Mouse (Mus musculus) cortical plate, adult 2 months (tissue): ENCODE measurements around the gene Lrrc36. TPM values are rescaled to one million over a fixed set of nuclear protein-coding genes. Genes with fewer than 3 reads are reported as not detected.

Source experiments
- H3K27ac ChIP-seq: fragments of 200-500 bp; 2 replicates; pipeline ENCODE4 v1.5.1; 2012; ENCODE audit warnings: low read length, control low read depth, inconsistent platforms; ENCODE audit not compliant: insufficient read depth
- H3K4me1 ChIP-seq: fragments of 200-500 bp; 2 replicates; pipeline ENCODE4 v1.6.1; 2011; ENCODE audit warnings: low read length; ENCODE audit not compliant: control insufficient read depth, insufficient read depth
- H3K4me3 ChIP-seq: fragments of 200-500 bp; 2 replicates; pipeline ENCODE4 v1.5.1; 2011; ENCODE audit warnings: mild to moderate bottlenecking, low read length, control low read depth; ENCODE audit not compliant: insufficient read depth
- CTCF ChIP-seq: fragments of 200-500 bp; IDR thresholded peaks from 2 replicates; pipeline ENCODE4 v1.5.1; 2011; ENCODE audit warnings: mild to moderate bottlenecking, control low read depth, low read length; ENCODE audit not compliant: insufficient read depth; ENCODE audit errors: extremely low read depth
- POLR2A ChIP-seq: fragments of 200-500 bp; IDR thresholded peaks from 2 replicates; pipeline ENCODE4 v1.6.1; 2011; ENCODE audit warnings: mild to moderate bottlenecking, low read length, control low read depth; ENCODE audit not compliant: insufficient read depth; ENCODE audit errors: extremely low read depth
- polyA plus RNA-seq: library from polyadenylated mRNA; depleted of rRNA; stranded (reverse); fragments of >200 nt; gene quantifications from 2 replicates; pipeline ENCODE4 v1.2.3, GENCODE M21; 2012

The Lrrc36 gene
- polyA plus RNA-seq, 1 experiment: 0.94 TPM

- Histone ChIP-seq H3K27ac (no peak overlapping the region), H3K4me3 (no peak overlapping the region), H3K4me1 (no peaks in the 10 kb centered on the region; the same call in 1 of the 2 replicates)
- TF ChIP-seq CTCF: no peak
- no peak for TF ChIP-seq POLR2A
Observed at GRCm38 (mm10) chr8:105393089-105393787, 20.1 kb upstream of the Lrrc36 start.

- Histone ChIP-seq H3K27ac (no peak overlapping the region), H3K4me1 (no peaks in the 10 kb centered on the region; the same call in 1 of the 2 replicates), H3K4me3 (no peak overlapping the region)
- TF ChIP-seq POLR2A (no peak), CTCF (no peak)
Observed at GRCm38 (mm10) chr8:105393915-105394314, 19.5 kb upstream of the Lrrc36 start.

- TF ChIP-seq CTCF: peak; percentile 54
- no peak for TF ChIP-seq POLR2A
- Histone ChIP-seq H3K27ac (no peak overlapping the region), H3K4me3 (no peak overlapping the region), H3K4me1 (no peaks in the 10 kb centered on the region; the same call in 1 of the 2 replicates)
Observed at GRCm38 (mm10) chr8:105397747-105398146, 15.6 kb upstream of the Lrrc36 start.

- TF ChIP-seq CTCF: no peak
- no peak for TF ChIP-seq POLR2A
- no peak overlapping the region for H3K4me3 ChIP-seq
- H3K4me1 ChIP-seq: no peaks in the 10 kb centered on the region; the same call in 1 of the 2 replicates
- no peak overlapping the region for H3K27ac ChIP-seq
Observed at GRCm38 (mm10) chr8:105400016-105400415, 13.4 kb upstream of the Lrrc36 start.

GRCm38 (mm10) chr8:105403467-105403866 lies 9.9 kb upstream of the Lrrc36 start:
- TF ChIP-seq POLR2A (no peak), CTCF (no peak)
- no peak overlapping the region for H3K4me3 ChIP-seq
- no peak overlapping the region for H3K27ac ChIP-seq
- no peaks in the 10 kb centered on the region; the same call in 1 of the 2 replicates for H3K4me1 ChIP-seq

- H3K27ac ChIP-seq: no peak overlapping the region
- H3K4me1 ChIP-seq: no peaks in the 10 kb centered on the region; the same call in 1 of the 2 replicates
- no peak overlapping the region for H3K4me3 ChIP-seq
- TF ChIP-seq POLR2A (no peak), CTCF (no peak)
Observed at GRCm38 (mm10) chr8:105404496-105404895, 8.9 kb upstream of the Lrrc36 start.

- no peaks in the 10 kb centered on the region; the same call in 1 of the 2 replicates for H3K4me1 ChIP-seq
- H3K27ac ChIP-seq: no peak overlapping the region
- no peak overlapping the region for H3K4me3 ChIP-seq
- TF ChIP-seq CTCF: no peak
- no peak for TF ChIP-seq POLR2A
Observed at GRCm38 (mm10) chr8:105406416-105406815, 7.0 kb upstream of the Lrrc36 start.

GRCm38 (mm10) chr8:105408331-105408730 lies 5.0 kb upstream of the Lrrc36 start:
- H3K4me1 ChIP-seq: no peaks in the 10 kb centered on the region; the same call in 1 of the 2 replicates
- TF ChIP-seq POLR2A: no peak
- no peak for TF ChIP-seq CTCF
- H3K27ac ChIP-seq: no peak overlapping the region
- H3K4me3 ChIP-seq: no peak overlapping the region

GRCm38 (mm10) chr8:105409947-105410346 lies 3.4 kb upstream of the Lrrc36 start:
- no peak overlapping the region for H3K27ac ChIP-seq
- no peaks in the 10 kb centered on the region; the same call in 1 of the 2 replicates for H3K4me1 ChIP-seq
- TF ChIP-seq POLR2A: no peak
- no peak for TF ChIP-seq CTCF
- no peak overlapping the region for H3K4me3 ChIP-seq

- H3K27ac ChIP-seq: no peak overlapping the region
- H3K4me3 ChIP-seq: no peak overlapping the region
- TF ChIP-seq CTCF (no peak), POLR2A (no peak)
- H3K4me1 ChIP-seq: no peaks in the 10 kb centered on the region
Observed at GRCm38 (mm10) chr8:105418992-105419391, 5.6 kb downstream of the Lrrc36 start.

- Histone ChIP-seq H3K4me3 (no peak overlapping the region), H3K27ac (no peak overlapping the region), H3K4me1 (no peaks in the 10 kb centered on the region)
- TF ChIP-seq POLR2A (no peak), CTCF (no peak)
Observed at GRCm38 (mm10) chr8:105419800-105420199, 6.4 kb downstream of the Lrrc36 start.
